Mouse (Mus musculus) megakaryocyte, embryonic 14.5 days (primary cell): ENCODE results near the gene Pgap2. TPM values are rescaled to one million over a fixed set of nuclear protein-coding genes. Genes with fewer than 3 reads are reported as not detected.

Experiments
- H3K27me3 ChIP-seq: replicated peaks from 2 replicates; pipeline ENCODE3; 2012; ENCODE audit warnings: inconsistent platforms
- H3K36me3 ChIP-seq: replicated peaks from 2 replicates; pipeline ENCODE3; 2012; ENCODE audit warnings: low read length, inconsistent platforms, mixed read lengths
- H3K4me1 ChIP-seq: 2 replicates; pipeline ENCODE4 v1.6.1; 2012; ENCODE audit warnings: inconsistent platforms
- H3K4me3 ChIP-seq: replicated peaks from 2 replicates; pipeline ENCODE3; 2012; ENCODE audit warnings: moderate library complexity, mild to moderate bottlenecking, inconsistent platforms
- H3K9me3 ChIP-seq: 2 replicates; pipeline ENCODE4 v1.6.1; 2012; ENCODE audit warnings: inconsistent platforms
- FLI1 ChIP-seq: IDR thresholded peaks from 2 replicates; pipeline ENCODE4 v1.6.1; 2012; ENCODE audit warnings: low read length, inconsistent platforms, mixed read lengths
- GATA1 ChIP-seq: IDR thresholded peaks from 3 replicates; pipeline ENCODE4 v1.6.1; 2012; ENCODE audit warnings: mixed read lengths, low read length, inconsistent platforms, borderline replicate concordance
- polyA plus RNA-seq: library from polyadenylated mRNA; stranded (reverse); fragments of >175 nt; gene quantifications from 2 replicates; pipeline ENCODE4 v1.2.3, GENCODE M21; 2012; ENCODE audit warnings: low replicate concordance; ENCODE audit not compliant: insufficient read depth

Gene Pgap2
- polyA plus RNA-seq, 1 experiment, result 17.3 TPM

DNA sequence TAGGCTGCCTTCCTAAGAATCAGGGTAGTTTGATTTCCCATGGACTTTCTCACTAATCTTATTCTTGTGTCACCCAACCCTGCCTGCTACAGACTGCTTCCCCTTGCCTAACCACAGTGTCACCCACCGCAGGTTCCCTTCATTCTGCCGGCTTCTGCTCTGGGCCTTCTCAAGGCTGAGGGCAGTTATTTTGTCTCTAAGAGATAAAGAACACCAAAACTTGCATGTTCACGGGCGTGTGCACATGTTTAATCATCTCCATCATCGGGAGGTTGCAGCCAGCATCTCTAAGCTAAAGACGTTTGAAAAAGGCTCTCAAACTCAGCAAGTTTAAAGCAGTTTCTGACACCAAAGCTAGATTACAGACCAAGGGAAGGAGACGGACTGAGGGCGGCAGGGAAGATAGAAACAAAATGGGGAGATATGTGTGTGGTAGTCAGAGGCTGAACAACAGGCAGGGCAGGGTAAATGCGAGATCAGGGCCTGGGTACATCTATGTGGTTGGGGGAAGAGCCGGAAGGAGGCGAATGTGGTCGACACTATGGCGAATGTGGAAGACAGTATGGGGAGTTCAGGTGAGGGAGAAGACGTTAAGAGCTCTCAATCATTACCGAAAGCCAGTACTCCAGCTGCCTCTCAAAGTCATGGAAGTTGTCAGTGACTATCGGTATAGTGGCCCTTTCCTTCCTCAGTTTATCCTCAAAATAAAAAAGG lies 38.8 kb downstream of the Pgap2 start:
- H3K4me3 ChIP-seq, result peak overlapping the region; percentile 96
- no peaks in the 10 kb centered on the region for H3K9me3 ChIP-seq
- TF ChIP-seq GATA1 (no peak), FLI1 (no peak)
- no peaks in the 10 kb centered on the region for H3K27me3 ChIP-seq
- H3K4me1 ChIP-seq, result peaks cover 79% of the 10 kb centered on the region
- H3K36me3 ChIP-seq, result peaks cover 33% of the 10 kb centered on the region

DNA sequence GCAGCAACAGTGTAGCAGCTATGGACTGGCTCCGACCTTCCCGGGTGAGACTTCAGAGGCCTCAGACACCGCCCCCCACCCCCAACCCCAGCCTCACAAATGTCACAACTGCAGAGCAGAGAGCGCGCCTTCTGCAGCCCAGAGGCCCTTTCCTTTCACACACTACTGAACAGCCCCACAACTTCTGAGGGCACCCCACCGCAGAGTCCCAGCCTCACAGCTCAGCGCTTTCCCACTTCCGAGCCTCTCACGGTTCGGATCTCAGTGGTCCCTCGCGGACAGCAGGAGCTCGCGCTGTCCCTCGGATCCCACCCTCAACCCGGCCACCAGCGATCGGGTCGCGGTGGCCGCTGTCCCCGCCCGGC lies 39.5 kb downstream of the Pgap2 start:
- Histone ChIP-seq H3K9me3 (no peaks in the 10 kb centered on the region), H3K4me3 (peak overlapping the region; percentile 96), H3K36me3 (peaks cover 27% of the 10 kb centered on the region), H3K27me3 (no peaks in the 10 kb centered on the region), H3K4me1 (peaks cover 78% of the 10 kb centered on the region)
- TF ChIP-seq GATA1, result no peak
- TF ChIP-seq FLI1, result no peak

GRCm38 (mm10) chr7:102249896-102250630 lies 40.1 kb downstream of the Pgap2 start:
- no peaks in the 10 kb centered on the region for H3K27me3 ChIP-seq
- no peak for TF ChIP-seq FLI1
- H3K36me3 ChIP-seq, result peaks cover 21% of the 10 kb centered on the region
- peaks cover 73% of the 10 kb centered on the region for H3K4me1 ChIP-seq
- H3K4me3 ChIP-seq, result peak overlapping the region; percentile 96
- no peaks in the 10 kb centered on the region for H3K9me3 ChIP-seq

DNA sequence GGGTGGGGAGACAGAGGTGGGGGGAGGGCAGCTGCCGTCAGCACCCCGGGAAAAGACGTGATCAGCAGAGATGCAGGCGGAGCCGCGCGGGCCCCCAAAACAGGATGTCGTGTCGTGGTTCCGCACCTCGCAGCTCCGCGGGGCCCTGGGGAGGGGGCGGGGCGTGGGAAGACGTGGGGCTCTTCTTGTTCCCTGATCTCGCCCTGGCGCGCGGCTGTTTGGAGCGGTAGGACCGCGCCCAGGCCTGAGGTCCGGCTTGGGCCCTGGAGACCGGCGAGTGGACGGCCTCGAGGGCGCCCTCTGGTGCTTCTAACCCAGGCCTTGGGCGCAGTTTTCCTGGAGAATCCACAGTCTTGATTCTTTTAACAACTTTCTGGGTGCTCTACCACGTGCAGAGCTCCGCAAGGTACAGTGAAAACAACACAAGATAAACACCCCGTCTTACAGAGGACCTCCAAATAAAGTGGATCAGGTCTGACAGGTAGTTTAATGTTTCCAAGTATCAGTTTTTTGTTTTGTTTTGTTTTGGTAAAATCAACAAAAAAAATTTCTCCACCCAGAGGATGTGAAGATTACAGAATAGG lies 40.7 kb downstream of the Pgap2 start:
- Histone ChIP-seq H3K9me3 (no peaks in the 10 kb centered on the region), H3K4me1 (peaks cover 70% of the 10 kb centered on the region), H3K27me3 (no peaks in the 10 kb centered on the region), H3K36me3 (peaks cover 18% of the 10 kb centered on the region), H3K4me3 (peak overlapping the region; percentile 96)
- TF ChIP-seq FLI1 (no peak), GATA1 (no peak)

DNA sequence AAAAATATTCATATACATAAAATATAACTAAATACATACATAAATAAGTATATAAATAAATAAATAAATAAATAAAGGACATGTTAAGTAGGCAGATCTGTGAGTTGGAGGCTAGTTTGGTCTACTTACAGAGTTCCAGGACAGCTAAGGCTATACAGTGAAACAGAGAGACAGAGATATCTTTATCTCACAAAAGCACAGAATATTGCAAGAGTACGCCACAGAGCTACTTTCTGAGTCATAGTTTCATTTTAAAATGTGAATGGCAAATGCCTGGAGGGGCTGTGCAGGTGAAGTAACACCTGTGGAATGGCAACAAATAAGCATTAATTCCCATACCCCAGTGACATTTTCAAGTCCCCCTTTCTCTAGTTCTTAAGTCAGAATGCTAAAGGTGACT lies 43.6 kb downstream of the Pgap2 start:
- no peaks in the 10 kb centered on the region for H3K27me3 ChIP-seq
- TF ChIP-seq FLI1 (no peak), GATA1 (no peak)
- peaks cover 46% of the 10 kb centered on the region for H3K4me1 ChIP-seq
- H3K36me3 ChIP-seq, result no peaks in the 10 kb centered on the region
- no peaks in the 10 kb centered on the region for H3K9me3 ChIP-seq
- H3K4me3 ChIP-seq, result peak overlapping the region; percentile 42

- Histone ChIP-seq H3K4me3 (no peak within 1 kb of the TSS), H3K4me1 (peaks cover 43% of the 10 kb centered on the region), H3K9me3 (no peaks in the 10 kb centered on the region), H3K36me3 (no peaks in the 10 kb centered on the region), H3K27me3 (no peaks in the 10 kb centered on the region)
- TF ChIP-seq GATA1 (no peak), FLI1 (no peak)
Observed at GRCm38 (mm10) chr7:102255954-102256353, 45.9 kb downstream of the Pgap2 start, which contains the start of gene Rhog. Gene Rhog, minus strand, starts transcription at chr7:102256054.

DNA sequence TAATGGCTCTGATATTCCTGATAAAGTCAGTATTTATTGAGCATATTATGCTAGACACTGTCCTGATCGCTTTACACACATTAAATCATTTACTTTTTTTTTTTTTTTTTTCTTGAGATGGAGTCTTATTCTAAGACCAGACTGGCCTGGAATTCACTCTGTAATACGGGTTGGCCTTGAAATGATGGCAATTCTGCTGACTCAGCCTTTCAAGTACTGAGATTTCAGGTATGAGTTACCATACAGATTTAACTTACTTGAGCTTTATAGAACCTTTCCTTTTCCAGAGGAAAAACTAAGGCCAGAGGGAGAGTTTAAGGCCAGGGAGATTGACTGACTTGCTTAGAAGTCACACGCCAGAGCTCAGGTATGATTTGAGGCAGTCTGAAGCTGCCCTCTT lies 46.6 kb downstream of the Pgap2 start:
- Histone ChIP-seq H3K36me3 (no peaks in the 10 kb centered on the region), H3K9me3 (no peaks in the 10 kb centered on the region), H3K27me3 (no peaks in the 10 kb centered on the region), H3K4me3 (no peak overlapping the region), H3K4me1 (peaks cover 36% of the 10 kb centered on the region)
- no peak for TF ChIP-seq FLI1

GRCm38 (mm10) chr7:102258189-102258588 lies 48.2 kb downstream of the Pgap2 start:
- Histone ChIP-seq H3K9me3 (no peaks in the 10 kb centered on the region), H3K36me3 (no peaks in the 10 kb centered on the region), H3K4me3 (no peak overlapping the region), H3K27me3 (no peaks in the 10 kb centered on the region), H3K4me1 (peaks cover 24% of the 10 kb centered on the region)
- TF ChIP-seq GATA1 (no peak), FLI1 (no peak)

- H3K4me1 ChIP-seq, result peaks cover 19% of the 10 kb centered on the region
- no peaks in the 10 kb centered on the region for H3K9me3 ChIP-seq
- no peak overlapping the region for H3K4me3 ChIP-seq
- TF ChIP-seq FLI1, result no peak
- TF ChIP-seq GATA1, result no peak
- H3K36me3 ChIP-seq, result no peaks in the 10 kb centered on the region
- no peaks in the 10 kb centered on the region for H3K27me3 ChIP-seq
Observed at GRCm38 (mm10) chr7:102258753-102259152, 48.7 kb downstream of the Pgap2 start.

GRCm38 (mm10) chr7:102259716-102260479 lies 49.9 kb downstream of the Pgap2 start:
- TF ChIP-seq FLI1 (no peak), GATA1 (no peak)
- no peak overlapping the region for H3K4me3 ChIP-seq
- no peaks in the 10 kb centered on the region for H3K36me3 ChIP-seq
- H3K9me3 ChIP-seq, result no peaks in the 10 kb centered on the region
- no peaks in the 10 kb centered on the region for H3K27me3 ChIP-seq
- H3K4me1 ChIP-seq, result peaks cover 12% of the 10 kb centered on the region
